Mouse (Mus musculus): ENCODE measurements around the gene Dut.

Dut gene

GRCm38 (mm10) chr2:125304746-125305145, 57.8 kb downstream of the Dut start:
- no peak for DNase-seq

GRCm38 (mm10) chr2:125305671-125306070, 58.7 kb downstream of the Dut start:
- DNase-seq: no peak

Data from cerebellum, postnatal 25 days (tissue).